Mouse (Mus musculus): ENCODE data around the gene H2-T23.
"Not testable (repeated sequence)": the region's sequence is repeated elsewhere in the genome, so short reads cannot be mapped to it uniquely, and the experiment has no call there.

Gene H2-T23

DNA sequence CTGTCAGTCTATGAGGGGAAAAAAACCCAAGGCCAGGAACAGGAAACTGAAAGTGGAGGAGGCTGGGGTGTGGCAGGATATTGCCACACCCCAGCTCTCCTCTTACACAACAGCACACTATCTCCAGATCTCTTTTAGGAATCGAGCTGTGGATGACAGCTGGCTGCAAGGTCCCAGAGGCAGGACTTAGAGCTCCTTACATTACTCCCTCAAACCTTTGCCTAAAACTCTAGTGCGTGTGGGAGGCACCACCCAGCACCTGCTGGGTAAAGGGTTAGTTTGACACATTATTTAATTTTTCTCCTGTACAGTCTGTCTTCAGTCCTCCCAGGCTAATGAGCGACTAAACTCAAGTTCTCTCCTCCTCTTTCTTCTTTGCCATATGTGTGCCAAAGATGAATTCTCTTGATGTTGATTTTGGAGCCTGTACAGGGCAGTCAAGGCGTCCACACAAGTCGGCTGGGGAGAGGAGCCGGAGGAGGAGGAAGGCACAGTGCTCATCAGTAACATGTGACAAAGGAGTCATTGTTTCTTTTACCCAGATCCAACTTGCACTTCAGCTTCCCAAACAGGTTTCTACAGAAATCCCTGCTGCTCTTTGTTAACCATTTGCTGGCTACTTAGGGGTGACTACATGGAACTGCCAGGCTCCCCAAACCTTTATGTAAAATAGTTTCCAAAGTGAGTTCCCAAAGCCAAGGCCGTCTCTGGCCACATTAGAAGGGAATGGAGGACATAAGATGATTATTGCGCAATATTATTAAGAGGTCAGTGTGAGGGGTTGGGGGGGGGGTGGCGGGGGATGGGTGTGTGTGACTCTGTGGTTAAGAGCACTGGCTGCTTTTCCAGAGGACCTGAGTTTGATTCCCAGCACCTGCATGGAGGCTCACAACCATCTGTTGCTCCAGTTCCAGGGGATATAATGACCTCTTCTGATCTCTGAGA, 8.7 kb downstream of the H2-T23 start:
- DNase-seq (ENCODE audit: low spot score) = peak; percentile 49

DNA sequence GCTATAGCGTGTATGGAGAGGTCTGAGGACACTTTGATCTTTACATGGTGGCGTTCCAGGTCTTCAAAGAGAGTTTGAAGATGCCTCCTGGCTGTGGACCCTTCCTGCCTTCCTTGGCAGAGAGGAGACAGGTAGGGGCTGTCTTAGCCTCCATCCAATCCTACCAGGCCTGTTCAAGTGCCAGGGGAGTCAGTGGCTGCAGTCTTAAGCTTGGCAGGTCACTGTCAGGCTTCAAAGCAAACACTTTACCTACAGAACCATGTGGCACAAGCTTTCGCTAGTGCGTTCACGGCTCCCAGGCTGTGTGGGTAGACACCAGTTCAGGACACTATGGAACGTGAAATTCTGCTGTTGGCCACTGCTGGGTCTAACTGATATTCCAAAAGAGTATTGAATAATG, 9.7 kb downstream of the H2-T23 start:
- DNase-seq (ENCODE audit: low spot score) = peak; percentile 5

DNA sequence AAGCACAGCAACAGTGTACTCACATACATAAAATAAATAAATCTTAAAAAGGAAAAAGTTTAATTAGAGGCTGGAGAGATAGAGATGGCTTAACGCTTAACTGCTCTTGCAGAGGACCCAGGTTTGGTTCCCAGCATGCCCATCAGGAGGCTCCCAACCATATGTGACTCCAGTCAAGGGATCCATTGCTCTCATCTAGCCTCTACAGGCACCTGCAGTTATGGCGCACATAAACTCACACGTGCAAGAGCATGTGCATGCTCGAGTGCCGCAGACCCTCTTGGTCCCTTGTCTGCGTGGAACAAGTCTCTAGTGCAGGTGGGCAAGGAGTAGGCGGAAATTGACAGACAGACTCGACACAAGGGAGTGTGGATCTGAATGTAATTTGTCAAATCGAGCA, 10.6 kb downstream of the H2-T23 start:
- no peak for DNase-seq (ENCODE audit: low spot score)

- no peak for DNase-seq (ENCODE audit: low spot score)
Measured at GRCm38 (mm10) chr17:36021309-36021708, 11.3 kb downstream of the H2-T23 start.

DNA sequence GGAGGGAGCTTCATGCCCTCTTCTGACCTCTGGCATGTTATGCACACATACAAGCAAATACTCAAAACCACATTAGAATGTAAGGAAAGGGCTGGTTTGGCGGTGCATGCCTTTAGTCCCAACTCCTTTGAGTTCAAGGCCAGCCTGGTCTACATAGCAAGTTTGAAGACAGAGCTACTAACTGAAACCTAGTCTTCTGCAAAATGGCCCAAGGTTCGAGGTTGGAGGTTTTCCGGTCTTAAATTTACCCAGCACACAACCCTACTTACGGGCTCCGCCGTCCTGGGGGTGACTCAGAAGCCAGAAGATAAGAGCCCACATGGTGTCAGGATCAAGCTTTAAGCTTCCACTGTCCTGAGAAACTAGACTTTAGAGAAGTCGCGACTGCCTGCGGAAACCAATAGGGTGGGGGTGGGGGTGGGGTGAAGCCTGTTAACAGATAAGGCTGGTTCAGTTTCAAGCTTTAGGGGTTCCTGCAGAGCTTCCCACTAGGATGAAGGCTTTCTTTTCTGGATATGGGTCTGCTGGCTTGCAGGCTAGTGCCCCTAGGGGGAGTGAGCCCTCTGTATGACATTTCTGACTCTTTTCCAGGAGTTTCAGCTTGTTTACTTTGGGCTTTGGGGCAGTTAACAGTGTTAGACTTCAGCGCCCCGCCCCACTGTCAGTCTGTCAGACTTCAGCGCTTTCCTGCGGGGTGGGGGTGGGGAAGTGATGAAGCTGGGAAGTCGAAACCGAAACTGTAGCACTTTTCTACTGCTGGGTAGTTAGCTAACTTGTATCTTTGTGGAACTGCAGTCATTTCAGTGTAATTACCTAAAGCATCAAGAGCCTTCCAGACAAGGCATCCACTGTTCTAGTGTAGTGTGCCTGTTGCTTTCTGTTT, 12.2 kb downstream of the H2-T23 start, which contains the start of gene H2-T24:
Gene H2-T24 (minus strand): TSS at position 370 of the 883 bp plus-strand sequence.
- no peak for DNase-seq (ENCODE audit: low spot score)

DNA sequence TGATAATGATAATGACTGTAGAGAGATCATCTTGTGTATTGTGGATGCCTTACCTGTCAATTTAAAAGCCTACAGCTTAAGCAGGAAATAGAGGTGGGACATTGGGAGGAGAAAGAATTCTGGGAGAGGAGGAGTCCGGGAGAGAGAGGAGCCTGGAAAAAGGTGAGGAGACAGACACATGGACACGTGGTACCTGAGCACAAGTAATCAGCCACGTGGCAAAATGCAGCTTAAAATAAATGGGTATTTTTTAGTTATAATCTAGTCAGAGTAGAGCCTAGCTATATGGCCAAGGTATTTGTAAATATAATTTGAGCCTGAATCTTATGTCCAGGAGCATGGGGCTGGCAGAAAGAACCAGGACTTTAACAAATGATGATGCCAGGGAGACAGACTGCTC, 13.1 kb downstream of the H2-T23 start:
- no peak for DNase-seq (ENCODE audit: low spot score)

- DNase-seq (ENCODE audit: low spot score) = no peak
Measured at GRCm38 (mm10) chr17:36018979-36019378, 13.7 kb downstream of the H2-T23 start.

- DNase-seq (ENCODE audit: low spot score) = no peak
Measured at GRCm38 (mm10) chr17:36017046-36017445, 15.6 kb downstream of the H2-T23 start.

DNA sequence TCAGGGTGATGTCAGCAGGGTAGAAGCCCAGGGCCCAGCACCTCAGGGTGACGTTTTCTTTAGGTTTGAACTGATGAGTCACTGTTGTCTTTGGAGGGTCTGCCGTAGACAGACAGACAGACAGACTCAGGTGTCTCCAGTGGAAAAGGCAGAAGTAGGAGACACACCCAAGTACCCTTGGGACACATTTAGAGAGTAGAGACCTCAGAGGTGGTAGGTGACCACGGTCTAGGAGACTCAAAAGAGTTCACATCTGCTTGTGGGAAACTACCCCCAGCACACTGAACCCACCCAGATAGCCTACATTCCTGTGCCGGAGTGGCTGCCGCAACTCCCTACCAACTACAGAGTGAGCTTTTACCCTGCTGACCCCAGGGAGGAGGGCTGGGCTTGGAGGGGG, 17.7 kb downstream of the H2-T23 start:
- DNase-seq (ENCODE audit: low spot score) = no peak

DNA sequence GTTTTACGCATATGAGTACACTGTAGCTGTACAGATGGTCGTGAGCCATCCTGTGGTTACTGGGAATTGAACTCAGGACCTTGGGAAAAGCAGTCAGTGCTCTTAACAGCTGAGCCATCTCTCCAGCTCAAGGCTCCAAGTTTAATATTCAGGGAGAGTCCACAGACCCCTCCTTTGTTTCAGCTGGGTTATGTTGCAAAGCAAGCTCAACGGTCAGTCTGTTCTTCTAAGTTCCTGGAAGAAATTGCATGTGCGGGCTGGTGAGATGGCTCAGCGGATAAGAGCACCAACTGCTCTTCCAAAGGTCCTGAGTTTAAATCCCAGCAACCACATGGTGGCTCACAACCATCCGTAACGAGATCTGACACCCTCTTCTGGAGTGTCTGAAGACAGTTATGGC, 28.2 kb downstream of the H2-T23 start:
- not testable (repeated sequence) for DNase-seq (ENCODE audit: low spot score)

- DNase-seq (ENCODE audit: low spot score) = no peak
Measured at GRCm38 (mm10) chr17:36003331-36003730, 29.3 kb downstream of the H2-T23 start.

GRCm38 (mm10) chr17:36001966-36002365, 30.7 kb downstream of the H2-T23 start:
- DNase-seq (ENCODE audit: low spot score) = no peak

DNA sequence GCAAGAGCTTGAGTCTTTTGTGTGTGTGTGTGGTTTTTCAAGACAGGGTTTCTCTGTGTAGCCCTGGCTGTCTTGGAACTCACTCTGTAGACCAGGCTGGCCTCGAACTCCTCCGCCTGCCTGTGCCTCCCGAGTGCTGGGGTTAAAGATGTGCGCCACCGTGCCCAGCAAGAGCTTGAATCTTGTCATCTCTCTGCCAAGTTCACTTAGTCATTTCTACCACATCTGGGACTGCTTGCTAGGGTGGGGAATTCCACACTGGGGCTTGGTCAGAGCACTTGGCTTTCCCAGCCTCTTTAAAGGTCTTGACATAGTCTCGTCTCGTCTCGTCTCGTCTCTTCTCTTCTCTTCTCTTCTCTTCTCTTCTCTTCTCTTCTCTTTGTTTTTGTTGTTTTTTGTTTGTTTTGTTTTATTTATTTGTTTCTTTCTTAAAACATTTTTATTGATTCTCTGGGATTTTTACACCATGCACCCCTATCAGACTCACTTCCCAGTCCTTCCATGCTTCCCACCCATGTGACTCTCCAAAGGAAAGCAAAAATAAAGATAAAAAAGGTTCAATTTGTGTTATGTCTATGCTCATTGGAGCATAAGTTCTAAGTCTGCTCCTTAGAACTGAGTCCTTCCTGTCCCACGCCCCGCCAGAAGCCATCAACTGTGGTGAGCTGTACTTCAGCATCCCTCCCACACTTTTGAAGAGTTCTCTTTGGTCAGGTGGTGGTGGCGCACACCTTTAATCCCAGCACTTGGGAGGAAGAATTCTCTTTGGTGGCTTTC, 31.3 kb downstream of the H2-T23 start:
- no peak for DNase-seq (ENCODE audit: low spot score)

DNA sequence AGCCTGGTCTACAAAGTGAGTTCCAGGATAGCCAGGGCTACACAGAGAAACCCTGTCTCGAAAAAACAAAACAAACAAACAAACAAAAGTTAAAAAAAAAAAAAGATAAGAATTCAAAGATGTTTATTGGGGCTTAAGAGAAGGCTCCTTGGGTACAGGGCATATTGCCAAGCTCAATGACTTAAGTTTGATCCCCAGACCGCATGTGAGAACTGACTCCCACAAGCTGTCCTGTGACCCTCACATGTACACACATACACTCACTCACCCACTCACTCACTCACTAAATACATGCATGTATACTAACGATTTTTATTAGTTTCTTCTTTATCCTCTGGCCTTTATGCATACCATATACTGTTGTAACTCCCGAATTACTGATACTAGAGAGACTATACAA, 32.3 kb downstream of the H2-T23 start:
- DNase-seq (ENCODE audit: low spot score) = no peak

GRCm38 (mm10) chr17:35999356-35999755, 33.3 kb downstream of the H2-T23 start:
- DNase-seq (ENCODE audit: low spot score) = no peak

- no peak for DNase-seq (ENCODE audit: low spot score)
Measured at GRCm38 (mm10) chr17:35998545-35999305, 33.9 kb downstream of the H2-T23 start.

DNA sequence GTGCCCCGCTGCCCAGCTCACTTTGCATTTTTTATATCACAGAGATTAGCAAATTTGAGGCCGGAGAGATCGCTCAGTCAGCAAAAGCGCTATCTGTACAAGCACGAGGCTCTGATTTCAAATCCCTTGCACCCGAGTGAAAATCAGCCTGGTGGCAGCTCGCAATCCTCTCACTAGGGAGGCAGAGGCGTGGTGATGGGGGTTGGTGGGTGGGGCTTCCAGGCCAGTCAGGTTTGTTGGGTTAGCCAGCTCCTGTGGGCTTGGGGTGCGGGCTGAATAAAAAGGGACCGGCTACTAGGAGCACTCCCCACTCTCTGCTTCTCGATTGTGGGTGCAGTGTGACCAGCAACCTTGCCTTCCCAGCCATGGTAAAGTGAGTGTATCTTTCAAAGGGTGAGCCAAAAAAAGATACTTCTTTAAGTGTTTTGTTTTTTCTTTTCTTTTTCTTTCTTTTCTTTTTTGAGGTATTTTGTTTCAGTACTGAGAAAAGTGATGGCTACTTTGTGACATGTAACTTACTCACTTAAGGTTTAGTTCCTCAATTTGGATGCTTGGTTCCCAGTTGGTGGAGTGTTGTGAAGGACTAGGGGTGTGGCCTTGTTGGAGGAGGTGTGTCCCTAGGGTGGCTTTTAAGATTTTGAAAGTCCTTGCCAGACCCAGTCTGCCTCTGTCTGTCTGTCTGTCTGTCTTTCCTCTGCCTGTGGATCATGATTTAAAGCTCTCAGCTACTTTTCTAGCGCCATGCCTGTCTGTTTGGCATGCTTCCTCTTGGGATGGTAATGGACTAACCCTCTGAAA, 34.7 kb downstream of the H2-T23 start:
- DNase-seq (ENCODE audit: low spot score) = no peak

DNA sequence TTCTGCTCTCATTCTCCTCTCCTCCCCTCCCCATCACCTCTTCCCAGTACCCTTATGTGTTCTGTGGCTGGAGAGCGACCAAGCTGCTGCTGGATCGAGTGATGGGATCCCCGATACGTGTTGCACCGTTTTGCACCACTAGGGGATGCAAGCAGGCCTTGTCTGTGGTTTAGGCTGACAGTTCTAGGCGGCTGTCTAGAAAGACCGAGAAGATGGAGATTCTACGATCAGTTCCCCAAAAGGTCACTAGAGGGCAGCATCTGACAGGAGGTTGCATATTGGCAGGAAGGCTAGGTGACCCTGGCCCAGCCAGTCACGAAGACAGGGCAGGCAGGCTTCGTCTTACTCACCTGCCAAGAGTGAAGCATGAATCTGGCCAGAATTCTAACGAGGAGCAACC, 35.7 kb downstream of the H2-T23 start:
- DNase-seq (ENCODE audit: low spot score) = peak; percentile 97

- peak; percentile 47 for DNase-seq (ENCODE audit: low spot score)
Measured at GRCm38 (mm10) chr17:35994879-35995240, 37.8 kb downstream of the H2-T23 start.

DNA sequence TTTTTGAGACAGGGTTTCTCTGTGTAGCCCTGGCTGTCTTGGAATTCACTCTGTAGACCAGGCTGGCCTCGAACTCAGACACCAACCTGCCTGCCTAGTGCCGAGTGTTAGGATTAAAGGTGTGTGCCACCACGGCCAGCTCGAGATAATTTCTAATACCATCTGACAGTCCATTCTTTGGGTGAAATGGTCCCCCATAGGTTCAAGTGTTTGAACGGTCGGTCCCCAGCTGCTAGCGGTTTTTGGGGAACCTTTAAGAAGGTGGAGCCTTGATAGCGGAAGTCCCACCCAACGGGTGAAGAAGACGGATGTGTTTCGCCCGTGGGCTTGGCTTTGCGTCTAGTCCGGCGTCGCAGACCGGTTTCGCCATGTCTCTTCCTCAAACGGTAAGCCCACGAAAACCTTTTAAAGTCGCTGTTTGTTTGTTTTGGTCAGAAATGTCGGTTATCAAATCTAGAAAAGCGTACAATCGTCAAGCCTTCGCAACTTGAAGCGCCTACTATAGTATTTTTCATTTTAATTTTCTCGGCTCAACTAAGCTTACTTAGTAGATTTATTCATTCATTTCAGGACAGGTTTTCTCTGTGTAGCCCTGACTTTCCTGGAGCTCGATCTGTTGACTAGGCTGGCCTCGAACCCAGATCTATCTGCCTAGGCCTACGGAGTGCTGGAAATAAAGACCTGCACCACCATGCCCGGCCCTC, 38.3 kb downstream of the H2-T23 start:
- peak; percentile 89 for DNase-seq (ENCODE audit: low spot score)
